Mouse (Mus musculus) Patski (cell line): ENCODE measurements around the gene Ugt1a2. TPM values are rescaled to one million over a fixed set of nuclear protein-coding genes. Genes with fewer than 3 reads are reported as not detected.
A peak's percentile ranks its signal among the peaks of the same experiment; 100 is the strongest.
"Not testable (repeated sequence)": the region's sequence is repeated elsewhere in the genome, so short reads cannot be mapped to it uniquely, and the experiment has no call there.

Source experiments
- ATAC-seq: fragments of 100-300 bp; one replicate; pipeline ENCODE4 v1.8.0; 2021
- CTCF ChIA-PET: fragments of 350-600 bp; sonication (Branson Sonifier 250); formaldehyde crosslinking; loops from one replicate; lab custom pipeline; 2022; ENCODE audit warnings: inconsistent platforms; lab: Charles Lee
- POLR2A ChIA-PET: fragments of 350-600 bp; sonication (Branson Sonifier 250); formaldehyde crosslinking; loops from one replicate; lab custom pipeline; 2022; ENCODE audit warnings: antibody characterized with exemption, inconsistent platforms; lab: Charles Lee
- DNase-seq: peaks from one replicate; pipeline ENCODE4 v3.0.0-alpha.2; 2011; ENCODE audit warnings: low read depth, low spot score
- H3K27me3 ChIP-seq: fragments of 371-371 bp; one replicate; pipeline ENCODE4 v1.5.1; 2021
- CTCF ChIP-seq: fragments of 100-300 bp; IDR thresholded peaks from one replicate; pipeline ENCODE4 v1.5.1; 2021
- in situ Hi-C: fragments of 300-500 bp; cut with MboI; formaldehyde crosslinking; loops from 3 replicates; pipeline ENCODE4 v1.11.1; 2018; ENCODE audit warnings: low pct_unique_long_range_greater_than_20kb, mixed read lengths
- polyA plus RNA-seq: library from polyadenylated mRNA; unstranded; gene quantifications from one replicate; pipeline ENCODE4 v1.2.3, GENCODE M21; 2021

Gene Ugt1a2
- 5.6 TPM for polyA plus RNA-seq

DNA sequence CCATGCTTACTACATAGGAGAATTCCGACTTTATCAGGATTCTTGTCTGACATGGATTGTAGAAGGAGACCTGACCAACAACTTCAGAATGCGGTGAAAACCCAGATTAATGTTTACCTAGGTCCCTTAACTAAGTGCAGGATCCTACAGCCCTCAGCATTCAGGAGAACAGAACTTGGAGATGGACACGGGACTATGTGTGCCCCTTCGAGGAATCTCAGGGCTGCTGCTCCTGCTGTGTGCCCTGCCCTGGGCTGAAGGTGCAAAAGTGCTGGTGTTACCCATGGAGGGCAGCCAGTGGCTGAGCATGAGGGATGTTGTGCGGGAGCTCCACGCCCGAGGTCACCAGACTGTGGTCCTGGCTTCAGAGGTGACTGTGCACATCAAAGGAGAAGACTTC is at the start of gene Ugt1a2:
Gene Ugt1a2 (plus strand): TSS at position 146 of the 400 bp plus-strand sequence.
- DNase-seq: peak; percentile 33
- in situ Hi-C loops: no loop called here
- ChIA-PET POLR2A (no interaction called here), CTCF (interaction anchor here (1.4 kb wide), 1 partner anchor 11 kb away, joined by 3 read pairs; the partner anchor contains the start of gene Ugt1a1)
- no peak for ATAC-seq
- no peaks in the 10 kb centered on the region for H3K27me3 ChIP-seq
- no peak for TF ChIP-seq CTCF

DNA sequence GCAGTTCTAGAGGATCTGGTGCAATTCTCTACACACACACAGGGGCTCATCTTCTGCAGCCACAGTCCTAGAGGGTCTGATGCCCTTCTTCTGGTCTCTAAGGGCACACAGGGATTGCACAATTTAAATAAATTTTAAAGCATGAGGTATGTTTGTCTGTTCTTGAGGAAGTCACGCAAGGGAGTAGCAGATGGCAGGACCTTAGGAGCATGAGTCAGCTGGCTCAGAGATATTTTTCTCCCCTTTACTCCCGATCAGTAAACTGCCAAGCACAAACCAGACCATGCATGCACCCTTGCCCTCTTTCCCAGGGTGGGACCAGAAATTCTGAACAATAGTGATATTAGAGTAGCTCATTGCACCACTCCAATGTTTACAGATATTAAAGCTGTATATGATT is 42.0 kb upstream of the Ugt1a2 start:
- DNase-seq (no peak), ATAC-seq (no peak)
- ChIA-PET CTCF (no interaction called here), POLR2A (no interaction called here)
- in situ Hi-C loops: no loop called here
- TF ChIP-seq CTCF: no peak
- no peaks in the 10 kb centered on the region for H3K27me3 ChIP-seq

DNA sequence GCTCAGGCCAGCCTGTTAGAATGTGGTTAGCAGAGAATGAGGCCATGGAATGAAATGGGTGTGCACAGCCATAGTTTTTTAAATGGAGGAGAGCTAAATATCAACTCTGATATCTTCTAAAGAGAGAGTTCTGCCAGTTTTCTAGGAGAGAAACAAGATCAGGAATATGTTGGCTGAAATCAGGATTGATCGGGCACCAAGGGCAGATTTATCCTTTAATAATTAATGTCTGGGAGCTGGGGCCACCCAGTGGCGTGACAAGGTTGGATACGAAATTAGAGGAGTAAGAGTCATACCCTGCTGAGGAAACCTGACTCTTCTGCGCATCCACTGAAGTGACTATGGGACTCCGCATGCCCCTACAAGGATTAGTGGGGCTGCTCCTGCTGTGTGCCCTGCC is 34.7 kb upstream of the Ugt1a2 start, which contains the start of gene Ugt1a5:
Gene Ugt1a5 (plus strand): TSS at position 302 of the 400 bp plus-strand sequence.
- no peaks in the 10 kb centered on the region for H3K27me3 ChIP-seq
- ChIA-PET POLR2A (no interaction called here), CTCF (no interaction called here)
- ATAC-seq (no peak), DNase-seq (no peak)
- in situ Hi-C loops: no loop called here
- TF ChIP-seq CTCF: no peak

DNA sequence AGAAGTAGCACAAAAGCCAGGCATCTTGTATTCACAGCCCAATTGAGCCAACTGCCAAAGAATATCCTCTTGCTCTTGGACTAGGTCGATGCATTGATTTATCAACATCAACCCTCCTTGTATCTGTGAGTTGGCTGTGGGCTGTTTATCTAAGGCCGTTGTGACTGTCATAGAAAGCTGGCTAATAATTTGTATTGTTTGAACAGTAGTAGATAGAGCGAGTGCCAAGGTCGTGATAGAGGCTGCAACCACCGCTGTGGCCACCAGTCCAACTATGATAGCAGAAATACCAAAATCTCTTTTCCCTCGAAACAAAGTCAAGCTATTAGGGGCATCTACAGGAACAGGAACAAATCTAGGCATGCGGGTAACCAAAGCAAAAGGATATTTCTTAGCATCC is 28.2 kb upstream of the Ugt1a2 start:
- in situ Hi-C loops, DNase-seq, H3K27me3 ChIP-seq, CTCF ChIA-PET, ATAC-seq, POLR2A ChIA-PET: not testable (repeated sequence)

DNA sequence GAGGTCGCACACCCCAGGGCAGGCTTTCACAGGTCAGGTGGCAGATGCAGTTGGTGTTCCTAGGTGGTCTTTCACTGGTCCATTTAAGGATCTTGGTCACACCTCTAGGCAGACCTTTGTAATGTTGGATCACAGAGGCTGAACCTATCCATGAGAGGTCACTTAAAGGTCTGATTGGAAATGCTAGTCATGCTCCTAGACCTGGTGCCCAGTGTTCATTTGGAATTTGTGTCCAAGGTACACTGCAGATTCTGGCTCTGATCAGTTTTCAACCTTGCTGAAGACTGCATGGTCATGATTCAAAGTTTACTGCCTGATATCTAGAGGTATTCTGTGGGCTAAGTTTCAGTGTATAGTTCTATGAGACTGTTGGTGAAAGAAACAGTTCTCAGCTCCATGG is 20.7 kb upstream of the Ugt1a2 start:
- ChIA-PET CTCF (no interaction called here), POLR2A (no interaction called here)
- no peak for TF ChIP-seq CTCF
- no peak for ATAC-seq
- no peak for DNase-seq
- in situ Hi-C loops: no loop called here
- H3K27me3 ChIP-seq: peaks cover 4% of the 10 kb centered on the region

DNA sequence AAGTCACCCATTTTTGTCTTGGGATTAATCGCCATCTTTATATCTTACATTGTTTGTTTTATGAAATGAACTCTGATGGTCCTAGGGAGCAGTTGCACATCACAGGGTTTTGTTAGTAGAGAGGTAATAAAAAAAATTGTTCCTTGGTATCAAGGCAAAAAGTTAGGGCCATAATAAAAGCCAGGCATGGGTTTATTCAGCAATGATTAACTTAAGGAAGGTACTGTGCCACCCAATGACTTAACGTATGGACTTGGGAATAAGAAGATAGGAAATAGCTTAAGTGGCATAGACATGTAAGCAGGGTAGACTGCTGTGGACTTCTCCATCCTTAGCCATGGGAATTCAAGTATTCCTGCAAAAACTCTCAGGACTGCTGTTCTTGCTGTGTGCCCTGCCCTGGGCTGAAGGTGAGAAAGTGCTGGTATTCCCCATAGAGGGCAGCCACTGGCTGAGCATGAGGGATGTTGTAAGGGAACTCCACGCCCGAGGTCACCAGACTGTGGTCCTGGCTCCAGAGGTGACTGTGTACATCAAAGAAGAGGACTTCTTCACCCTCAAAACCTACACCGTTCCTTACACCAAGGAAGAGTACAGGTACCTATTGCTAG is 14.0 kb upstream of the Ugt1a2 start:
- no peak for TF ChIP-seq CTCF
- DNase-seq (no peak), ATAC-seq (no peak)
- POLR2A ChIA-PET: no interaction called here
- CTCF ChIA-PET: no interaction called here
- in situ Hi-C loops: no loop called here
- H3K27me3 ChIP-seq: peaks cover 4% of the 10 kb centered on the region

DNA sequence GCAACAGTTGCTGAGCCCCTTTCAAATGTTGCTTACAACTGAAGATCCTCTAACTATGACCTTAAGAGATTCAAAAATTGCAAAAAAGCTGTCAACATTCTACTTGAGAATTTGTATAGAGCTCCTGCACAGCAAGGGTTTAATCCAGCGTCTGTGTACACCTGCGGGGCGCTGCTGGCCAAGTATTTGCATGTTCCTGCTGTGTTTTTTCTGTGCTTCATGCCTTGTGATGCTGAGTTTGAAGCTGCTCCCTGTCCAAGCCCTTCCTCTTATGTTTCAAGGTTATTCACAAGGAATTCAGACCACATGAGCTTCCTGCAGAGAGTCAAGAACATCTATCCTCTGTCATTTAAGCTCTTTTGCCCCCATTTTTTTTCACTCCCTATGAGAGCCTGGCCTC is 8.3 kb upstream of the Ugt1a2 start:
- ChIA-PET CTCF (interaction anchor here (1.0 kb wide), 1 partner anchor 14 kb away, joined by 3 read pairs; no protein-coding TSS in a partner anchor), POLR2A (no interaction called here)
- in situ Hi-C loops: no loop called here
- TF ChIP-seq CTCF: no peak
- DNase-seq: no peak
- no peak for ATAC-seq
- no peaks in the 10 kb centered on the region for H3K27me3 ChIP-seq

DNA sequence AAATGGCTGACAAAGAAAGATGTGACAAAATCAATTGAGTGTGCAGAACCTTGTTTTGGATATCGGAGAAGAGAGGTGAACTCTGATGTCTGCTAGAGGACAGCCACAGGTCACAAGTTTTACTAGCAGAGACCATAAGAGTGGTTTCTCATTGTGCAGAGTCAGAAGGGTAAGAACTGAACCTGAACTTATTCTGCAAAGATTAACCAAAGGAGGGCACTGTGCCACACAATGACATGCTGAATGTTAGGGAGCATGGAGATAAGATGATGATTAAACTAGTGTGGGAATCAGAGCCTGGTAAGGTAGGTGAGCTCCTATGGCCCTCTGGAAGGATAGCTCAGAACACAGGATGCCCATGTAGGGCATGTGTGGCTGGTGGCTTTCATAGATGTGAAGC is 4.7 kb upstream of the Ugt1a2 start:
- CTCF ChIA-PET: interaction anchor here (1.0 kb wide), 1 partner anchor 26 kb away, joined by 3 read pairs; no protein-coding TSS in a partner anchor
- no peak for TF ChIP-seq CTCF
- H3K27me3 ChIP-seq: no peaks in the 10 kb centered on the region
- ATAC-seq (peak; percentile 54), DNase-seq (peak; percentile 39)
- POLR2A ChIA-PET: no interaction called here
- in situ Hi-C loops: no loop called here

DNA sequence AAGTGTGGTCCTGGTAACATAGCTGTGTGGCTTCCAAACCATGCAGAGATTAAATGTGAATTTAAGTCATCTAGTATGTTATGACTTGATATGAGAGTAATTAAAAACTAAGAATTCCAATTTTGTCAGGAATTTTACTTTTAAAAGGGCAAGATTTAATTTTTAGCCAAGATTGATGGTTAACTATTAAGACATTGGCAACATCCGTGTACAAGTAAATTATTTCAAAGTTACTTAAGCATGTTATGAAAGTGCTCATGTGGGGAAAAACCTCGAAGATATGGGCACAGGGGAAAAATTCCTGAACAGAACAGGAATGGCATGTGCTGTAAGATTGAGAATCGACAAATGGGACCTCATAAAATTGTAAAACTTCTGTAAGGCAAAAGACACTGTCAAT is 3.0 kb upstream of the Ugt1a2 start:
- ATAC-seq (no peak), DNase-seq (no peak)
- H3K27me3 ChIP-seq: no peaks in the 10 kb centered on the region
- ChIA-PET POLR2A (no interaction called here), CTCF (no interaction called here)
- in situ Hi-C loops: no loop called here
- TF ChIP-seq CTCF: no peak

DNA sequence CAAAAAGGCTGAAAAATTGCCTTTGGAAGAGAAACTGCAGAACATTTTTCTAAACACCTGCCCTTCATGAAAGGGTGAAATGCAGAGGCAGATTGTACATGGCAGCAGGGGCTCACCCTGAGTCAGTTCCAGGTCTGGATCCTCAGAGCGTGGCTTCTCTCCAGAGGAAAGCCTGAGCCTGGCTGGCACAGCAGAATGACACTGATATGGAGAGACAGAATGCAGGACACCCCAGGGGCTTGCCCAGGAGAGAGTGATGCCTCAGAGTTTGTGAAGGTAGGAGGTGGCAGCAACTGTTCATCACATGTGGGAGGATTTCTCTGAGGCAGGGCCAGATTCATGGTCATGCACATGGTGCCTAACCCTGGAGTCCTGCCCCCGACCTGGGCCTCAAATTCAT is 405 bp upstream of the Ugt1a2 start:
- ChIA-PET CTCF (no interaction called here), POLR2A (interaction anchor here (0.6 kb wide), 1 partner anchor 445 kb away, joined by 4 read pairs; the partner anchor contains the start of gene Atg16l1)
- ATAC-seq (no peak), DNase-seq (no peak)
- in situ Hi-C loops: no loop called here
- H3K27me3 ChIP-seq: no peaks in the 10 kb centered on the region
- TF ChIP-seq CTCF: no peak

DNA sequence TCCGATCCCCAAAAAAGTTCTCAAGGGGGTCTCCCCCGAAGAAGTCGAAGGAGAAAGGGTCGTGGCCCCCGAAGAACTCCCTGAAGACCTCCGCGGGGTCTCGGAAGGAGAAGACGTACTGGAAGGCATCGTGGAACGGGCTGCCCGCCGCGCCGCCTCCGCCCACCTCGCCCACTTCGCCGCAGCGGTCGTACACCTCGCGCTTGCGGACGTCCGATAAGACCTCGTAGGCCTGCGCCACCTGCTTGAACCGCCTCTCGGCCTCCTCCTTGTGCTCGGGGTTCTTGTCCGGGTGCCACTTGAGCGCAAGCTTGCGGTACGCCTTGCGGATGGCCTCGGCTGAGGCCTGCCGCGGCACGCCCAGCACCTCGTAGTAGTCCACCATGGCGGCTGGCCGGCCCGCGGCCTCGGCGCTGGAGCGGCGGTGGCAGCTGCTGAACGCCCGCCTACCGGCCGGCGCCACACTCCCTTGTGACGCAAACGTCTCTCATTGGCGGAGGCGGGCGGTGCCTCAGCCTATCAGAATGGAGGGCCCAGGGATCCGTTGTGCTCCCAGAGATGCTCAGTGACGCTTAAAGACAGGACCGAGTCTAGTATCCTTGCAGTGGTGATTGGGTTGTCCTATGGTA is 5.0 kb downstream of the Ugt1a2 start, which contains the start of gene Dnajb3:
Gene Dnajb3 (minus strand): TSS at position 489 of the 629 bp plus-strand sequence.
- CTCF ChIA-PET: no interaction called here
- no peak for TF ChIP-seq CTCF
- ATAC-seq (no peak), DNase-seq (no peak)
- POLR2A ChIA-PET: no interaction called here
- in situ Hi-C loops: no loop called here
- H3K27me3 ChIP-seq: no peaks in the 10 kb centered on the region
